Mouse (Mus musculus) telencephalon, adult 2 months (tissue): ENCODE data around the gene Rgl3.
A peak's percentile ranks its signal among the peaks of the same experiment; 100 is the strongest.

Experiments used
- DNase-seq: peaks from one replicate; pipeline ENCODE4 v3.0.0-alpha.2; 2011; ENCODE audit warnings: low read depth, low spot score

Gene Rgl3

DNA sequence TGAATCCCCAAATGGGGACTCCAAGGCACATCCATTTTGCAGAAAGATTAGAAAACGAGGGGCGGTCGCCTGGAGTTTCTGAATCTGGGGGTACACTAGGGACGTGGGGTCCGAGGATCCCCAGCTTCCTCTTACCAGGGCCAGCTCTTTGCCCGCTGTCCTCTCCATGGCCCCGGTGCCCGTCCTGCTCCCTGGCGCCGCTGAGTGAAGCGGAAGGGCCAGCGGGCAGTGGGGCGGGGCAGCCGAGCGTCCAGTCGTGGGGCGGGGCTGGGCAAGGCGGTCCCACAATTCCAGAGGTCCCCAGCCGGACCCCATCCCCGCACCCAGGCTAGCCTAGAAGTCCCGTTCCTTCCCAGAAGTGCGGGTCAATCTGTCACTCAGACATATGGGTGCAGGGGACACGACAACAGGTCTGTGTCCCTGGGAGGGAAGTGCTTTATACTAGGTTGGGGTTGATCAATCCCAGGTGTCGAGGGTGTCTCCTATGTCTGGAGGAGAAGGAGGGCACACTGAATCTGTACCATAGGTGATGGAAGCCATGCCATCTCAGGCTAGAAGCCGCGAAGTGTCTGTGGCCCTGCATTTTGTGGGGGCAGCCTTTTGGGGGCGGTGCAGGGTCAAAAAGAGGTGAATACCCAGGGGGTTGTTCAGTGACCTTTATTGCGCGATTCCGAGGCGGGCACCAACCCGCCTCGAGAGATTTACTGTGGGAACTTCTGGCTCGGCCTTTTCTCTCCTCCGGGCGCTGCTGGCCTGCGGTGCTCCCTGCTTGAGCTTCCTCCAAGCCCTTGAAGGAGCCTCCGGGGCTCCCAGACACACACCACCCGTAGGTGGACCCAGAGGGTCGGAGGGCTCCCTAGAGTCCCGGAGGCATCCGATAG, at the start of gene Rgl3:
Gene Rgl3, minus strand, starts transcription at position 217 of the 881 bp plus-strand sequence.
- no peak for DNase-seq

DNA sequence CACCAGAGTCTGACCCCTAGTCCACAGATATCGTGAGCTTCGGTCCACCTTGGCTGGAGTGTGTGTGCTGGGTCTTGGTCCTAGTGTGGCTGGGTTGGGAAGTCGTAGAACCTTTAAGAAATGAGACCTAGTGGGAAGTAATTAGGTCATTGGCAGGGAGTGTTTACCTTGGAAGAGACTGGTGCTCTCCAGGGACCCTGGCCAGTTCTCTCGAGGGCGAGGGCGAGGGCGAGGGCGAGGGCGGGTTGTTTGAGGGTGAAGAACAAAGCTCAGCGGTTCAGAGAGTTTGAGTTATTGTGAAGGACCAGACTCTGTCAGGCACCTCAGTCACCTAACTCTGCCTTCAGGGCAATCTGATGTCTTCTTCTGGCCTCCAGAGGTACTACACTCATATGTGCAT, 48.6 kb upstream of the Rgl3 start:
- DNase-seq, result no peak

DNA sequence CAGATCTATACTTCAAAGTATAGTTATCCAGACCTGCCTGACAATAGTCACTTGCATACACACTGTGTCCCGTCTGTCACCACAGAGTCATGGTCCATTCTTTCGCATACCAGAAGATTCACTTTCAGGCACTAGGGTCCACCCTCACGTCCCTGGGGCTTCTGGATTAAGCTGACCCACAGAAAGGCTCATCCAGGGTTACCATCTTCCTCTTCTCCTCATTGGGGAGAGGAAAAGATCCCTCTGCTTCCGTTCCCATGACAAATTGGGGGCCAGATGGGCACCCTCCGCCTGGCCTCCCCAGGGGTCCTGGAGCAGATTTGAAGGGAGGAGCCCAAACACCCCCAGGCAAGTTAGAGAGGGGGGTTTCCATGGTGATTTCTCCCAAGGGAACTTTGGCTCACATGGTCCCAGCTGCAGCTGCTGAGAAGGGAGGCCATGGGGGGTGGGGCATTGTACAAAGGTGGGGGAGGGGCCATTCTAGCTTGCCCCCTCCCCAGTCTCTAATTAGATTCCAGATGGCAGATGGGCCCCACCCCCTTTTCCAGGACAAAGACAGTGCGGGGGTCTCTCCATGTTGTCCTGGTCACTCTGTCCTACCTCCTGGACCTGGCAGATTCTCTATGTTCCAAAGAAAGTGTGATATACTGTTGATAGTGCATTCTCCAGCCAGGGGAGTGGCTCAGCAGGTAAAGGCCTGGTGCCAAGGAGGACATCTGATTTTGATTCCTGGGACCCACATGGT, 46.2 kb upstream of the Rgl3 start:
- DNase-seq, result no peak

DNA sequence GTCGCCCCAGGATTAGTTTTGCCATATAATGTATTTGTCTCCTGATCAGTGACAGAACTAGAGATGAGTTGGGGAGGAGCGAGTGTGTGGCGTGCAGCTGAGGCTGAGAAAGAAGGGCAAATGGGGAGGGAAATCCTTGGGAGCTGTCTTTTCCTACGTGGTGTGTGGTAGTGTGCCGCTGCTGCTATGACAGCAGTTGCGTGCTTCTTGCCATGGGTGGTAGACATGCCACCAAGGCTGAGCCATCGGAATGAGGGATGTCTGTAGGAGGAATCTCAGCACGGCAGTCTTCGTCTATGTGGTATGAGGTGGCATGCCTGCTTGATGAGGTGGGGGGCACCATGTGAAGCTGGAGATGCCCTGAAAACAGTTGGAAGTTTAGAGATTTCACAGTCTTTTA, 41.1 kb upstream of the Rgl3 start:
- no peak for DNase-seq

DNA sequence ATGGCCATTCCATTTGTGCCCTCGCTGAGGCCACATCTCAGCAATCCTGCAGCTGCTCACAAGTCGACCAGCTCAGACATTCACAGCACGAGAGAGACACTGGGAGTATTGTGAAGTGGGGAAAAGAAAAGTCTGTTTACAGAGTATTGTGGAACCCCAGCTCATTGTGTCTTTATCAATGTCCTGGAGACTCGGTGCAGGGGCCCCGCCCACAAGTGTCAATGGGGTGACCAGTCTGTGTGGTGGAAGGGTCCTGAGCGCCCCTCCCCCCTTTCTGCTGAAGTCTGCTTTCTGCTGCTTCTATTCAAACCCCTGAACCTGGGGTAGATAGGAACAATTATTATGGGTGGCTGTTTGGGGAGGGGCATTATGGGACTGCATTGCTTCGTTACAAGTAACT, 39.2 kb upstream of the Rgl3 start:
- DNase-seq, result no peak

DNA sequence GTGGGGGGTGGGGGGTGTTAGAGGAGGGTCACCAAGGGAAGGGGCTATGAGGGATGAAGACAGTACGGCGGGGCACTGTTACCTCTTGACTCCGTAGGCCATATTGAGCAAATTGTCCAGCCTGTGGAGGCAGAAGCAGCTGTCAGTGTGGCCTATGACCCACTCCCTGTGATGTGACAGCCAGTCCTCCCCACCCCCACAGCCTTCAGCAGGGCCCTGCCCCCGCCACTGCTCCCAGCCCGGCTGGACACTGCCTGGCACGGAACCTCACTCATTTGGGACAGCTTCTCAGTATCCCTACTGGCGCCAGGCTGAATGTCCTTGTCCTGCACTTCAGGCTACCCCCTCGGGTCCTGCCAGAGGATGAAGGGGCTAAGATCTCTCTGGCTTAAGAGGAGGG, 35.3 kb upstream of the Rgl3 start:
- peak; percentile 34 for DNase-seq

DNA sequence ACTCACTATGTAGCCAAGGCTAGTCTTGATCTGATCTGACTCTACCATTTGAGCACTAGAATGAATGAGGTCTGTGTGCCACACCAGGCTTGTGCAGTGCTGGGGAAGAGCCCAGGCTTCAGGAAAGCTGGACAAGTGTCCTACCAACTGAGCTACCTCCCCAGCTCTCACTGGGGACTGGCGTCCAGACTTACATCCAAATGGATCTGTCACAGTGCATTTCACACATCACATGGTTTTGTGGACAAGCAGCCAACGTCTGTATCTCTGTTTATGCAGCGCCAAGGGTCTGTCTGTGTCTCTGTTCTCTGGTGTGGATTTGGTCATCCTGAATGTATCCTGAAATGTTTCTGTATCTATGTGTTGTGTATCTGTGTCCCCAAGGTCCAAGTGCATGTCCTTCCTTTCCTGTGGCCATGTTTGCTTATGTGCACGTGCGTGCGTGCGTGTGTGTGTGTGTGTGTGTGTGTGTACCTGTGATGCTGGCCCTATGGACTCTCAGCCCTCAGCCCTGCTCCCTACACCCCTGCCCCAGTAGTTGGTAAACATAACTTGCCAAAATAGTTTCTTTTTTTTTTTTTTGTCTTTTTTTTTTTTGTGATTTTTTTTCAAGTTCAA, 28.1 kb upstream of the Rgl3 start:
- no peak for DNase-seq

DNA sequence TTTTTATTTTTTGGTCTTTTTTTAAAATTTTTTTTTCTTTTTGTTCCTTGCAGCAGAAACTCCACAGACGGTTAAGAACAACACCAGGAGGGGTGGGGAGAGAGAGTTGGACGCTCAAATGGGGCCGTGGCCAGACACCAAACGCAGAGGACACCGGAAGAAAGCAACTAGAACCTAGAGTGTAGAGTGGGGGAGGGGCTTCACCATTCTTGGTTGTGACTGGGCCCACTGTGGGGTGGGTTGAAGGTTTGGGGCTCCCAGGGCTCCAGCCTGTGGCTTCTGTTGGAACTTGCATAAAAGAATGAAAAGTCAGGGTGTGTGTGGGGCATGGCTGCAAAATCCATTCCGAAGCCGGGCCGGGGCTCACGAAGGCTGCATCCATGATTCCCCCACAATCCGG, 27.0 kb upstream of the Rgl3 start:
- no peak for DNase-seq

DNA sequence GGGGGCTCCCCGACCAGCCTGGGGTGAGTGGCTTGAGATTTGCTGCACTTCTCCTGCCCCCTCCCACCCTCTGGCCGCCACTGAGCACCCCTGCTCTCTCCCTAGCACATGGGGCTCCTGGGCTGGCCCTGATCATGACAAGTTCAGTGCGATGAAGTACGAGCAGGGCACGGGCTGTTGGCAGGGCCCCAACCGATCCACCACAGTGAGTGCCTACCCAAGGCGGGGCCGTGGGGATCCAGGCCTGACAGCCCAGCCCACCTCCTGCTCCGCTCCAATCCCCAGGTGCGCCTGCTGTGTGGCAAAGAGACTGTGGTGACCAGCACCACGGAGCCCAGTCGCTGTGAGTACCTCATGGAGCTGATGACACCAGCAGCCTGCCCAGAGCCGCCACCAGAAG, 23.5 kb upstream of the Rgl3 start:
- no peak for DNase-seq

DNA sequence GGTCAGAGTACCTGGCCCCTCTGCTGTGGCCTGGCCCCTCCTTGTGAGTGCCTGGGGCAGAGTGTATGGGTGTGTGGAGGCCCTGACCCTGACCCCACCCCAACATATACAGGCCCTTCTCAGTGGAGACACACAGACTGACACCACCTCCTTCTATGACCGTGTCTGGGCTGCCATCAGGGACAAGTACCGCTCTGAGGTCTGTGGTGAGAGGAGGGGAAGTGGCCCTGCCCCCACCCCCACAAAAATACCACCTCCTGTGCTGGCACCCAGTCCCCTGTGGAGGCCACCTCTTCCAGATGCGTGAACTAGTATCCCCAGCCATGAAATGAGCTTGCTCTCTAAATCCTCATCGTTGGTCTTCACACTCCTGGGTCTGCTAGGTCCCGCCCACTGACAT, 21.8 kb upstream of the Rgl3 start:
- DNase-seq, result no peak

DNA sequence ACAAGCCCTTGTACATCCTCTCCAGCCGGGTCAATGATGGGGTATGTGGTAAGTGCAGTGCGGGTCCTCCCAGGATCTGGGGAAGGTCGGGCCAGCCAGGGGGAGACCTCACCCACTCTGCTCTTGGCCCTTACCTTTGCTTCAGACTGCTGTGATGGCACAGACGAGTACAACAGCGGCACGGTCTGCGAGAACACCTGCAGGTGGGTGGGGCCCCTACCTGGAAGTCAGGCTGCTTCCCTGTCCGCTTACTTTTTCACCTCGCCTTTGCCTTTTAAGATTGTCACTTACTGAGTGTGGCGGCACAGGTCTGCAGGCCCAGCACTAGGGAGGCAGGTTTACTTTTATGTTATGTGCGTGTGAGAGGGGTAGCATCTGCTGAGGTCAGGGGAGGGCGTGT, 15.3 kb upstream of the Rgl3 start:
- DNase-seq, result no peak

DNA sequence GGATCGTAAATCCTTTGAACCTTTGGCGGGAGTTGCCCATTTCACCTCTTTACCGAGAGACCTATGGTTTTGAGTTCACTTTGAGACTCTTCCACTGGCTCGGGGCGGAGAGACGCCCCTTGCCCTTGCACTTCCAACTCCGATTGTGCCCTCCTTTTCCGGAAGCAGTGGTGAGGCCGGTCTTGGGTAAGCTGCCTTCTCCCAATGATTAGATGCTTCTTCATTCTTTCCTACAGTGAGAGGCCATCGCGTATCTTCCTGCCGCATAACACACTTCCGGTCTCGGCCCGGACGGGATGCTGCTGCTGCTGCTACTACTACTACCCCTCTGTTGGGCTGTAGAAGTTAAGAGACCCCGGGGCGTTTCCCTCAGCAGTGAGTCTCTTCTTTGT, 13.9 kb upstream of the Rgl3 start:
- no peak for DNase-seq

DNA sequence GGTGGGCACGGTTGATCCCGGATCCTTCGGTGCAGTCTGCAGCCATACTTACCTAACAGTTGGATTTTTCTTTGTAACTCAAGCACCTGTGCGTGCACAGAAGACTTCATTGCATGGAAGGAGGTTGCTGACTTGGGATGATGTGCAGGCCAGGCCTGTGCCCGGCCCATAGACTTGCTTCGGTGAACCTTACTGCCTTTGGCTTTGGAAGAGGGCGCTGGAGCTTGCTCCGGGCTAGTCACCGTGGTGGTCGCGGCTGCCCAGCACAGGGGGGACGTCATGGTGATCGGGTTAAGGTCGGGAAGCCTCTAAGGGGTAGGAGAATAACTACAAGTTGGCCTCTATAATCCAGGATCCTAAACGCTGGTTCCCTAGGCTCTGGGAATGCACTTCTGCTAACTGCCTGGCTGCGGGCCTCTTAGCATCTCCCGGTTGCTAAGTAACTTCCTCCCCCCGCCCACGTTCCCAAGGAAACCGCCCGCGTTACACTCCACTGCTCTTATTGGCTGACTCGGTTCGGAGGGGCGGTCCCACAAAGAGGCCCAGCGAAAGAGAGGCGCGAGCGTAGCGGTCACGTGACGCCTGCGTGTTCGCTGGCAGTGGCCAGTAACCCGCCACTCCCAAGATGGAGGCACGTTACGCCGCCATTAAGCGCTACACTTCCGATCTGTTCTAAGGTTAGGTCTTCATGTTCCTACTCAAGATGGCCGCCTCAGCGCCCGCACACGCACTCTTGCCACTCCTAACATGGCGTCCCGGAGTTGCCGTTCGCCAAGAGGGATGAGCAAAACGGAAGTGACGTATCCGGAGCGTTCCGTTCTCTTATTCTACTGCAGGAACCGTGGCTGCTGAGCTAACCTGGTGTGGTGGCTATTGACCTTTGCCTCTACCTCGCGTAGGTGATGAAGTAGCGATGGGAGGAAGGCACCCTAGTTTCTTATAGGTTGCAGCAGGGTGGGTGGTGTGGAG, 13.2 kb upstream of the Rgl3 start, which contains the start of the genes Ccdc151 and Prkcsh:
Gene Ccdc151, minus strand, starts transcription at position 441 of the 969 bp plus-strand sequence.
Gene Prkcsh, plus strand, starts transcription at position 613 of the 969 bp plus-strand sequence.
- DNase-seq, result peak; percentile 100

DNA sequence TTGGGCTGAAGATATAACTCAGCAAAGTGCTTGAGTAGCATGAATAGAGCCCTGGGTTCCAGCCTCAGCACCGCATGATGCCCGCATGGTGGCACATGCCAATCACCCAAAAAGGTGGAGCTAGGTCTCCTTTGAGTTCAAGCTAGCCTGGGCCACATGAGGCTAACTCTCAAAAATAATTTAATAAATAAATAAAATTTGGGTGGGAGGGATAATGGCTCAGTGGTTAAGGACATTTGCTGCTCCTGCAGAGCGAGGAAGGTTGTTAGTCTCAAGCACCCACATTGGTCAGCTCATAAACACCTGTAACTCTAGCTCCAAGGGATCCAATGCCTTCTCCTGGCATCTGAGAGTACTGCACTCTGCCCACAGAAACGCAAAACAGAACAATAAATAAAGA, 12.4 kb upstream of the Rgl3 start:
- no peak for DNase-seq

DNA sequence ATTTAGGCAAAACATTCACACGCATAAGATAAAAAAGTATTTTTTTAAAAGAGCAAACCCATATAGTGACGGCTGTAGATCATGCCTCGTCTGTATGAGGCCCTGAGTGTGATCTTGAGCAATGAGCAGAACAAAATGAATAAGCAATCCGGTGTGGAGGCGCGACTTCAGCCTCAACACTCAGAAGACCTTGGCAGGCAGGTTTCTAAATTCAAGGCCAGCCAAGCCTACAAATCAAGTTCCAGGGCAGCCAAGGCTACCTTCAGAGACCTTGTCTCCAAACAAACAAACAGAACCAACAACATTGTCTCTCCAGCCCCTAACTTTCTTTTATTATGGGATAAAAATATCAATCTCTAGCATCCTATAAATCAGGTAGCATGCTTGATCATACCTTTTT, 11.1 kb upstream of the Rgl3 start:
- DNase-seq, result no peak

DNA sequence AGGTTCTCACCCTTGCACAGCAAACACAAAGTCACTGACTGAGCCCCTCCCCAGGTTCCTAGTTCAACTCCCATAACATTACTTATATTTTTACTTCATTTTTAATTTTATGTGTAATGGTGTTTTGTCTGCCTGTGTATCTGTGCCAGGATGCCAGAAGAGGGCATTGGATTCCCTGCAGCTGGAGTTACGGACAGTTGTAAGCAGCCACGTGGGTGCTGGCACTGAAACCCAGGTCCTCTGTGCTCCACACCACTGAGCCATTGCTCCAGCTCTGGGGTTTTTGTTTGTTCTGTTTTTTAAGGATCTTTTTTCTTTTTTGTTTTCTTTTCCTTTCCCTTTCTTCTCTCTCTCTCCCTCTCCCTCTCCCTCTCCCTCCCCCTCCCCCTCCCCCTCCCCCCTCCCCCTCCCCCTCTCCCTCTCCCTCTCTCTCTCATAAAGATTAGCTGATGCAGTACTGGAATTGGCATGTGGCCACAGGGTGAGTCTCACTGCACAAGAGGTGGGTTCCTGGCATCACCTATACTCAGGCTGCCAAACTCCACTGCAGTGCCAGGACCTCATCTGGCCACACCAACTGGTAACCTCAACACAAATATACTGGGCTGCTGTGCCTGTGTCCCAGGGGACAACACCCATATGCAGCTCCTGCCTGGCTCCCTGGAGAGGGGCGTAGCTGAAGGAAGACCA, 7.1 kb upstream of the Rgl3 start:
- no peak for DNase-seq

DNA sequence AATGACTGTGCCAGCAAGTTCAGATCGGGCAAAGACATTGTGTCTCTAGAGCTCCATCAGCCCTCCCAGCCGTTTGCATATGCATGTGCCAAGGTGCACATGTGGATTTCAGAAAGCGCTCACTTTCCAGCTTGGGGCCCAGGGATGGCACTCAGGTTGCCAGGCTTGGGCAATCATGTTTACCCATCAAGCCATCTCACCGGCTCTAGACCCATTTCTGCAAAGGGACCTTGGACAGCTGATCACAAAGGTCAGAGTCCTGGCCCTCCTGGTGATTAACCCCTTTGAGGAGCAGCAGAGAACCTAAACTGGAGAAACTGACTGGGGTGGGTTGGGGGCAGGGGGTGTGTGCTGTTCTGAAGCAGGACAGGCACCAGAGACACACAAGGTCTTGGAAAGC, 3.0 kb upstream of the Rgl3 start:
- no peak for DNase-seq

DNA sequence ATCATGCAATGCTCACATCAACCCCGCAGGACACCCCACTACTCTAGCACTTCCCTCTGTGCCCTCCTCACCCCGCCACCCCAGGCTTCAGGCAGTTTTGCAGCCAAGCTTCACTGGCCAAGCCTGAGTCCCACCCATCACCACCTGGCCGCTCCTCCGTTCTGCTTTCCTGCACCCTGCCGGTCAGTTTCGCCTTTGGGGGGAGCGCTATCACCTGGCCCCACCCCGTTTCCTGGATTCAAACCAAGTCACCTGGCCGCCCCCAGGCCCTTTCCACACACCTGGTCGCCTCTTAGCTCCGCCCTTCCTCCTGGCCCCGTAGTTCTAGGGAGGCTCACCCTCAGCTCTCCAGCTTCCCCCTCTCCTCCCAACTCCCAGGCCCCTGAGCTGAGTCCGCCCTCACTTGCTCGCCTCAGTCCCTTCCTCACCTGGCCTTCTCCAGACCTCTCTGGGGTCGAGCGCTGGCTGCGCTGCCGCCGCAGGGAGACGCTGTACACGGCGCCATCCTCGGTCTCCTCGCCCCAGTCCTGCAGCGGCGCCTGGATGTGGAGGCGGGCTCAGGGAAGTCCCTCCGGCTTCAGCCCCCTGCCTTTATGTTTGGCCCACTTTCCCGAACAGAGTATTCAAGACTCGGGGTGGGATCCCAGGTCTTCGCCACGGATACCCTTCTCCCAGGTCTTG, 685 bp downstream of the Rgl3 start:
- DNase-seq, result no peak

DNA sequence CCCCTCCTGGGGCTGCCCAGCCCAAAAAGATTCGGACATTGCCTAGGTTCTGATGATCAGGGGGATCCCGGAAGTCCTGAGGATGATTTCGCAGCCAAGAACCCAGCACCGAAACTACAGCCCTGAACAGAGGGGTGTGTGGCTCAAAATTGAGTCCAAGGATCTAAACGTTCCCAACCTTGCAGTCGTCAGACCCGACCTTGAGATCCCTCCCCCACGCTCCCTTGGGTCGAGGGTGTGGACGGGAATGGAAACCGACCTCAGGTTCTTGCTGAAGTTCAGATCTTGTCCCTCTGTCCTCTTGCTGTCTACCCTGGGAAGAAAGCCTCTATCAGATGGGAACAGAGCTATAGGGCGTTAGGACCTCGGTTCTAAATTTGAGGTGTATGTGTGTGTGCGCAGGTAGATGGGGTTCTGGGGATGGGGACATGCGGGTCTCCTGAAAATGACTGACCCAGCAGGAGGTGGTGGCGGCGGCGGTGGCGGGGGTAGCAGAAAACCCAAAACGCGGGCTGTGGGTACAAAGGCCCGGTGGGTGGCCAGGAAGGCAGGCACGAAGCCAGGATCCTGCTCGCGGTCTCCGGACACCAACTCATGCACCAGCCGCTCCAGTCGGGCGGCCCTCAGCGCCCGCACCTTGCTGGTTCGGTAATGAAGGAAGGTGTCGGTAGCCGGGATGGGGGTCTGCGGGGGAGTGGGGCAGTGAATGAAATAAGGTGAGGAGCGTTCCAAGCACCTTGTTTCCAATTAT, 1.5 kb downstream of the Rgl3 start:
- DNase-seq, result no peak
